Mouse (Mus musculus) lung, embryonic 16.5 days (tissue): ENCODE data around the gene Pgm2l1. TPM values are rescaled to one million over a fixed set of nuclear protein-coding genes. Genes with fewer than 3 reads are reported as not detected.

Source experiments
- ATAC-seq: fragments of 200-750 bp; cut with Nextera tagmentation; 2 replicates; pipeline ENCODE4 v1.8.0; 2017; ENCODE audit warnings: low read depth, mild to moderate bottlenecking, moderate library complexity
- H3K27ac ChIP-seq: fragments of 300-500 bp; sonication (generic); 2 replicates; pipeline ENCODE4 v1.5.1; 2014; ENCODE audit warnings: mild to moderate bottlenecking, control low read depth, low read length
- H3K27me3 ChIP-seq: fragments of 300-500 bp; sonication (generic); 2 replicates; pipeline ENCODE4 v1.6.1; 2014; ENCODE audit warnings: low read depth, low read length, mixed read lengths; ENCODE audit not compliant: control insufficient read depth, insufficient read depth
- H3K36me3 ChIP-seq: fragments of 300-500 bp; sonication (generic); 2 replicates; pipeline ENCODE4 v1.6.1; 2014; ENCODE audit warnings: low read length; ENCODE audit not compliant: control insufficient read depth, insufficient read depth
- H3K4me1 ChIP-seq: fragments of 300-500 bp; sonication (generic); replicated peaks from 2 replicates; pipeline ENCODE4 v1.6.1; 2014; ENCODE audit warnings: low read length, mixed read lengths; ENCODE audit not compliant: control insufficient read depth, insufficient read depth
- H3K4me2 ChIP-seq: fragments of 300-500 bp; sonication (generic); 2 replicates; pipeline ENCODE4 v1.6.1; 2014; ENCODE audit warnings: low read depth, low read length, control low read depth
- H3K4me3 ChIP-seq: fragments of 300-500 bp; sonication (generic); 2 replicates; pipeline ENCODE4 v1.5.1; 2014; ENCODE audit warnings: mild to moderate bottlenecking, low read length, control low read depth
- H3K9ac ChIP-seq: fragments of 300-500 bp; sonication (generic); 2 replicates; pipeline ENCODE4 v1.6.1; 2014; ENCODE audit warnings: low read length, control low read depth
- H3K9me3 ChIP-seq: fragments of 300-500 bp; sonication (generic); 2 replicates; pipeline ENCODE4 v1.6.1; 2016; ENCODE audit warnings: low read length; ENCODE audit not compliant: control insufficient read depth
- WGBS: fragments of 180-500 bp; shearing (Covaris S2); extraction: QIAGEN DNeasy Blood & Tissue Kit; methylation state at CpG from one replicate; pipeline ENCODE4 v1.1.7; 2014; 5-methylcytosine and 5-hydroxymethylcytosine counted together
- polyA plus RNA-seq: library from polyadenylated mRNA; unstranded; fragments of >200 nt; fragmentation: Nextera tagmentation; extraction: Ambion mirVana; gene quantifications from 2 replicates; pipeline ENCODE4 v1.2.1, GENCODE M21; 2015

The Pgm2l1 gene
- polyA plus RNA-seq, 1 experiment from 2014 or later: 2.0 TPM

GRCm38 (mm10) chr7:100281596-100281995 lies 54.4 kb downstream of the Pgm2l1 start:
- Histone ChIP-seq H3K36me3 (no peaks in the 10 kb centered on the region), H3K4me1 (peaks cover 15% of the 10 kb centered on the region), H3K4me2 (no peak overlapping the region), H3K4me3 (no peak overlapping the region), H3K27ac (no peak overlapping the region), H3K9ac (no peak overlapping the region), H3K27me3 (no peaks in the 10 kb centered on the region), H3K9me3 (no peaks in the 10 kb centered on the region)
- 56% methylated on average over 3 of the region's 3 CpGs for WGBS
- no peak for ATAC-seq

GRCm38 (mm10) chr7:100283298-100283697 lies 56.1 kb downstream of the Pgm2l1 start:
- H3K4me2 ChIP-seq: no peak overlapping the region
- ATAC-seq: no peak
- no peaks in the 10 kb centered on the region for H3K9me3 ChIP-seq
- H3K9ac ChIP-seq: no peak overlapping the region
- H3K27ac ChIP-seq: no peak overlapping the region
- no peak overlapping the region for H3K4me3 ChIP-seq
- H3K36me3 ChIP-seq: no peaks in the 10 kb centered on the region
- peaks cover 26% of the 10 kb centered on the region for H3K4me1 ChIP-seq
- no peaks in the 10 kb centered on the region for H3K27me3 ChIP-seq
- 31% methylated on average over 3 of the region's 3 CpGs for WGBS

- Histone ChIP-seq H3K4me1 (peaks cover 42% of the 10 kb centered on the region), H3K4me2 (peak within 1 kb of the TSS; percentile 80), H3K4me3 (peak within 1 kb of the TSS; percentile 62), H3K9me3 (no peaks in the 10 kb centered on the region), H3K27ac (peak within 1 kb of the TSS; percentile 98), H3K9ac (peak within 1 kb of the TSS; percentile 78), H3K27me3 (no peaks in the 10 kb centered on the region), H3K36me3 (no peaks in the 10 kb centered on the region)
- peak; percentile 35 for ATAC-seq
- under 1% methylated on average over 52 of the region's 53 CpGs for WGBS
These were observed 58.2 kb downstream of the Pgm2l1 start, which contains the start of gene P4ha3 for GRCm38 (mm10) chr7:100285383-100285782. Gene P4ha3, plus strand, starts transcription at chr7:100285520.

GRCm38 (mm10) chr7:100287748-100288578 lies 60.8 kb downstream of the Pgm2l1 start:
- Histone ChIP-seq H3K4me1 (peaks cover 42% of the 10 kb centered on the region), H3K9me3 (no peaks in the 10 kb centered on the region), H3K9ac (peak overlapping the region; percentile 57), H3K27ac (peak overlapping the region; percentile 98), H3K27me3 (no peaks in the 10 kb centered on the region), H3K4me3 (peak overlapping the region; percentile 32), H3K36me3 (no peaks in the 10 kb centered on the region), H3K4me2 (peak overlapping the region; percentile 56)
- peak; percentile 91 for ATAC-seq
- 7% methylated on average over 7 of the region's 7 CpGs for WGBS

GRCm38 (mm10) chr7:100288622-100289021 lies 61.4 kb downstream of the Pgm2l1 start:
- 0 out of 2 replicates have a peak, but pooled peaks cover 2% of the 10 kb centered on the region for H3K36me3 ChIP-seq
- peak; percentile 88 for ATAC-seq
- peaks cover 42% of the 10 kb centered on the region for H3K4me1 ChIP-seq
- peak overlapping the region; percentile 56 for H3K4me2 ChIP-seq
- 18% methylated on average over 11 of the region's 11 CpGs for WGBS
- H3K4me3 ChIP-seq: peak overlapping the region; percentile 32
- peak overlapping the region; percentile 98 for H3K27ac ChIP-seq
- no peaks in the 10 kb centered on the region for H3K9me3 ChIP-seq
- H3K27me3 ChIP-seq: no peaks in the 10 kb centered on the region
- peak overlapping the region; percentile 57 for H3K9ac ChIP-seq

GRCm38 (mm10) chr7:100293546-100293945 lies 66.4 kb downstream of the Pgm2l1 start:
- no peak for ATAC-seq

GRCm38 (mm10) chr7:100295745-100296144 lies 68.6 kb downstream of the Pgm2l1 start:
- Histone ChIP-seq H3K27me3 (no peaks in the 10 kb centered on the region), H3K36me3 (0 out of 2 replicates have a peak, but pooled peaks cover 2% of the 10 kb centered on the region), H3K4me2 (no peak overlapping the region), H3K9ac (no peak overlapping the region), H3K27ac (no peak overlapping the region), H3K4me1 (no peaks in the 10 kb centered on the region), H3K4me3 (no peak overlapping the region), H3K9me3 (no peaks in the 10 kb centered on the region)
- ATAC-seq: no peak
- WGBS: 90% methylated on average over 2 of the region's 2 CpGs

More at GRCm38 (mm10) chr7:100293546-100293945, 66.4 kb downstream of the Pgm2l1 start:
- Histone ChIP-seq H3K4me1 (peaks cover 14% of the 10 kb centered on the region), H3K36me3 (0 out of 2 replicates have a peak, but pooled peaks cover 2% of the 10 kb centered on the region), H3K9me3 (no peaks in the 10 kb centered on the region), H3K27ac (no peak overlapping the region), H3K4me3 (no peak overlapping the region), H3K4me2 (no peak overlapping the region), H3K27me3 (no peaks in the 10 kb centered on the region), H3K9ac (no peak overlapping the region)
- WGBS: 75% methylated on average over 8 of the region's 8 CpGs

- no peak overlapping the region for H3K4me2 ChIP-seq
- WGBS: 80% methylated on average over 6 of the region's 6 CpGs
These were observed 69.5 kb downstream of the Pgm2l1 start for GRCm38 (mm10) chr7:100296699-100297098.

GRCm38 (mm10) chr7:100298861-100299510 lies 71.8 kb downstream of the Pgm2l1 start:
- peaks cover 10% of the 10 kb centered on the region for H3K4me1 ChIP-seq
- H3K27ac ChIP-seq: no peak overlapping the region
- no peaks in the 10 kb centered on the region for H3K36me3 ChIP-seq
- H3K4me3 ChIP-seq: no peak overlapping the region
- ATAC-seq: no peak
- H3K4me2 ChIP-seq: no peak overlapping the region
- no peak overlapping the region for H3K9ac ChIP-seq
- no peaks in the 10 kb centered on the region for H3K27me3 ChIP-seq
- WGBS: 53% methylated on average over 14 of the region's 14 CpGs
- no peaks in the 10 kb centered on the region for H3K9me3 ChIP-seq

More at GRCm38 (mm10) chr7:100296699-100297098, 69.5 kb downstream of the Pgm2l1 start:
- Histone ChIP-seq H3K36me3 (0 out of 2 replicates have a peak, but pooled peaks cover 2% of the 10 kb centered on the region), H3K9ac (no peak overlapping the region), H3K9me3 (no peaks in the 10 kb centered on the region), H3K27me3 (no peaks in the 10 kb centered on the region), H3K4me1 (peaks cover 2% of the 10 kb centered on the region; the same call in 1 of the 2 replicates), H3K4me3 (no peak overlapping the region), H3K27ac (no peak overlapping the region)
- no peak for ATAC-seq
